Mouse (Mus musculus) gastrocnemius, postnatal 4 days (tissue): Measurements from ENCODE around the gene Gm21970. TPM values are rescaled to one million over a fixed set of nuclear protein-coding genes. Genes with fewer than 3 reads are reported as not detected.

ENCODE experiments used
- DNase-seq, 2 experiments: peaks; one replicate each; pipeline ENCODE4 v3.0.0; 2021 to 2022; ENCODE audit warnings: low spot score in 2 of 2, mixed read lengths in 2 of 2
- total RNA-seq, 2 experiments: library from RNA; stranded (reverse); gene quantifications; 2 replicates each; pipeline ENCODE4 v1.2.3; 2021

Gene Gm21970
- total RNA-seq, 2 experiments from 2014 or later: not detected

- no peak for DNase-seq
Observed at GRCm38 (mm10) chr16:91398944-91399343, 7.4 kb downstream of the Gm21970 start.

DNA sequence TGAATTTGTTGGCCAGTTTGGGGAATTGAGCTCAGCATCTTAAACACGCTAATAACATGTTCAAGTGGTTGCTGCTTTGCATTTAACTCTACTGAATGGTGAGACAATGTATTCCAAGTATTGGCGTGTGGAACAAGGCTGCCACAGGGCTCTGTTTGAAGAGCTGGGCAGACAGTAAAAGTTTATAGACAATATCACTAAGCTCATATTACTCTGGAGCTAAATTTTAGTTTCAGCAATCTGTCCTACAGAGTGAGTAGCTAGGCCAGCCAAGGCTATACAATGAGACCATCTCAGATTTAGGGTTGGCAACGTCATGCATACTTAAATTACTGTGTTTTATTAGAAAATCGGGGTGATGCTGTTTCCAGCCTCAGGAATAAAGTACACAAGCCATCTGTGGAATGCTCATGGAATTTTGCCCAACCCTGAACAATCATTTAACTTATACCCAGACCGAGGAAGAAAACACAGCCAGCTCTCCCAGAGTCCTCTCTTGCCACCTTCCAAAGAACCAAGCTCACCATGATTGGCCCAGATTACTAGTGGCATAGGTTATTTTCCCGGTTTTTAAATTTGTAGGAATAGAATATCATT, 10.1 kb downstream of the Gm21970 start:
- DNase-seq: no peak

DNA sequence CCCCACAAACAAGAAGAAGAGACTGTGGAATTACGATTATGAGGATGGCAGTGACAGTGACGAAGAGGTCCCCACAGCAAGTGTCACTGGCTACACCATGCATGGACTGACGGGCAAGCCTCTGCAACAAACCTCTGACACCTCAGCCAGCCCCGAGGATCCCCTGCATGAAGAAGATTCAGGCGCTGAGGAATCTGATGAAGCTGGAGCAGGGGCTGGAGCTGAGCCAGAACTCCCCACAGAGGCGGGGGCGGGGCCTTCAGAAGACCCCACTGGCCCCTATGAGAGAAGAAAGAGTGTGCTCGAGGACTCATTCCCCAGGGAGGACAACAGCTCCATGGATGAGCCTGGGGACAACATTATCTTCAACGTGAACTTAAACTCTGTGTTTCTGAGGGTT, 12.3 kb downstream of the Gm21970 start:
- no peak for DNase-seq

GRCm38 (mm10) chr16:91404187-91404586, 12.7 kb downstream of the Gm21970 start:
- no peak for DNase-seq

DNA sequence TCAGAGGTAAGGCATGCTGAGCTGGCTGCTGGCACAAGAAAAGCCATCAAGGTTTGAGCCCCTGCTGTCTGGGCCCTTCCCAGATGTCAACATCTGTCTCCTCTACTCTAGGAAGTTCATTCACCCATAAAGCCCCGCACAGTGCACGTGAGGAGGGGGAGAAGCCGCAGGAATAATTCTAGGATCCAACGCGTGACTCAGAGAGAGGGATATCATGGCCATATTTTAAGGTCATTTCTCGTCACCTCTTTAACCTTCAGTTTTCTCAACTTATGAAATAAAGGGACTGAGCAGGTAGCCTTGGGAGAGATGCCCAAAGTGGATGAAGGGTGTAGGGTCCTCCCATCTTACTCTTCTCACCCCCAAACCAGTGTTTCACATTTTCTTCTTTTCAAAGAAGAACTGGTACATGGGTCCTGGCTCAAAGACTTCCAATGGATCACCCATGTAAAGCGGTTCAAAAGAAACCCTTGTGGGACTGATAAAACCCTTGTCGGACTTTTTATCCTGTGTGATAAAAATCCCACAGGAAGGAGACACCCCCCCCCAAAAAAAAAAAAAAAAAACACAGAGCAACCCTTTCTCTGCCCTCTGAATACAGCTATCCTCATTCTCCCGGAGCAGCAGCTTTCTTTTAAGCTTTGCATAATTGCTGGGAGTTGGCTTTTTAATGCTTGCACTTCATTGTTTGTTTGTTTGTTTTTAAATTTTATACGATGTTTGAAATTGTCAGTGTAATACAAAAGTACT, 13.5 kb downstream of the Gm21970 start:
- no peak for DNase-seq

DNA sequence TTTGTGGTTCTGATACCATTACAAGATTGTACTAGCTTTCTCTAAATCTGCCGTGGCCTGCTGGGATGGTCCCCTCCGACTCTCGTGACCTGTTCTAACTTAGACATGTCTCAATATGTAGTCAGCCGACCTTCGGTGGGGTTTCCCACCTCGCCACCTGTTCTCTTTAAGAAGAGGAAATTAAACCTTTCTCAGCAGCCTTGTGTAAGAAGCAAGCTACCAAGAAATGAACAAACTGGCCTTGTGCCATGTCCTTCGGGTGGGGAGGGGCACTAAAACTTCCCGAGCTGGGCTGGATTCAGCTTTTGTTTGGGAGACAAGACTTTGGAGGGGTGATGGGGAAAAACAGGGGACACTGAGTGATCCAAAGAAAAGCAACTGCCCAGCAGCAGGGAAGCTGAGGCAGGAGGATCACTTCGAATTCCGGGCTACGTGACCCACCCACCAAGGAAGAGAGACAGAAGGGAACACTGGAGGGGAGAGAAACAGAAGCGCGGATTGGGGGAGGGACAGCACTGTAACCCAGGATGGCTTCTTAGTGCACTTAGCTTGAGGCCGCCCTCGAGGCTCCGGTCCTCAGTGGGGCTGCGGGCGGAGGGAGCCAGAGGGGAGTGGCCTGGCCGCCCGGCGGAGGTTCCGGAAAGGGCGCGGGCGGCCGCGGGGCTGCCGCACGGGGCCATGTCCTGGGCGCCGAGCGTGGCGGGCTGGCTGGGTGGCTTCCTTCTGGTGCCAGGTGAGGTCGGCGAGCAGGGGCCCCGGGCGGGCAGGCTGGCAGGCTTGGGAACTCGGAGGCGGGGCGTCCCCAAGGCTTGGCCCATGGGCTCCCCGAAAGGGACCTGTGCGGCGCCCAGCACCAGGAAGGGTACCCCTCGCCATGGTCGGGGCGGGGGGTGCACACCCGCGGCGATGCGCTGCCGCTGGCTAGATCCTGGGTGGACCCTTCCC, 14.4 kb downstream of the Gm21970 start, which contains the start of gene Il10rb:
Gene Il10rb (plus strand): TSS at position 525 of the 945 bp plus-strand sequence.
- DNase-seq: peak; percentile 69 to 81

GRCm38 (mm10) chr16:91406585-91407220, 15.2 kb downstream of the Gm21970 start:
- DNase-seq: peak in 1 of 2 experiments; percentile 25

DNA sequence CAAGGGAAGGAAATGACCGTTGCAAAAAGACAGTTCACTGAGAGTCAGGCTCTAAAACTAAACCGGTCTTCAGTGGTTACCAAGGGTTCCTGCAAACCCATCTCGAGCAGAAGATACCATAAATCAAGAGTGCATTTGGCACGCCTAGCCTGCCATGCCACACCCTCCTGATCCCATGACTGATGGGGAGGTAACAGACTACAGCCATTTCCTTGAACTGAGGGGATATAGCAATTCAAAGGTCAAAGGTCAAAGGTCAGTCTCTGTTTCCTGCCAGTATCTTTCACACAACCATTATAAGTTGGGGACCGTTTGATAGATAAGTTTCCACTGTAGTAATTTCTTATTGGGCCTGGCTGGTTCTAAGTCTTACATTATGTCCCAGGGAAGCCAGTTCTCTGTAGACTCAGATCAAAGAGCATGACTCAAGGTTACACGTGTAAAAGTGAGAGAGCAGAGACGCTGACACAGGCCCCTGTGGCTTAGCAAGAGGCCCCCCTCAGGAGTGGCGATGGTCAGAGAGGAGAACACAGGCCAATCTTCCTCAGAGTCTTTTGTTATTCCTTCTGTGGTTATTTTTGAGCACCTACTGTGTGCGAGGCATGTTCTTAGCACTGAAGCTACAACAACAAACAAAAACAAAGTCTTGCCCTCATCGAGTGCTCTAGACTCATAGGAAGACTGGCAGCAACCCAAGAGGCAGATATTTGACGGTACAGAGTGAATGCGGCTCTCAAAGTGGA, 21.8 kb downstream of the Gm21970 start:
- no peak for DNase-seq

- DNase-seq: no peak
Observed at GRCm38 (mm10) chr16:91415391-91416189, 24.1 kb downstream of the Gm21970 start.

- no peak for DNase-seq
Observed at GRCm38 (mm10) chr16:91416357-91416756, 24.8 kb downstream of the Gm21970 start.

GRCm38 (mm10) chr16:91416938-91417337, 25.4 kb downstream of the Gm21970 start:
- DNase-seq: no peak

DNA sequence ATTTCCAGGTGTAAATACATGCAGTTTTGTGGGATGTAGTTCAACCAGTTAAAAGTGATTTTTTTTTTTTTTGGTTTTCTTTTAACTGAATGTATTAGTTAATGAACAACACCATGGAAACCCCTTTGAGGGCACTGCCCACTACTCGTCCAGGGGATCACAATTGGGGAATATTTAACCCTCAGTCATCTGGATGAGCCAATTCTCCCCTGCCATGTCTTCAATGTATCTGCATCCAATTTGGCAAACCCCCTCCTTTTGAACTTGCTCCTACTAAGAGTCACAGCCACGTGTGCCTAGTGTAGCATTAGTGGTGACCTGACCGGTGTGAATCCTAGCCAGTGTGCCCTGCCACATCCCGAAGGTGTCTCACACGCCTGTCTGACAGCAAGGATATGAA, 27.0 kb downstream of the Gm21970 start:
- DNase-seq: no peak

- no peak for DNase-seq
Observed at GRCm38 (mm10) chr16:91425816-91426215, 34.3 kb downstream of the Gm21970 start.

GRCm38 (mm10) chr16:91426586-91426985, 35.1 kb downstream of the Gm21970 start:
- no peak for DNase-seq

DNA sequence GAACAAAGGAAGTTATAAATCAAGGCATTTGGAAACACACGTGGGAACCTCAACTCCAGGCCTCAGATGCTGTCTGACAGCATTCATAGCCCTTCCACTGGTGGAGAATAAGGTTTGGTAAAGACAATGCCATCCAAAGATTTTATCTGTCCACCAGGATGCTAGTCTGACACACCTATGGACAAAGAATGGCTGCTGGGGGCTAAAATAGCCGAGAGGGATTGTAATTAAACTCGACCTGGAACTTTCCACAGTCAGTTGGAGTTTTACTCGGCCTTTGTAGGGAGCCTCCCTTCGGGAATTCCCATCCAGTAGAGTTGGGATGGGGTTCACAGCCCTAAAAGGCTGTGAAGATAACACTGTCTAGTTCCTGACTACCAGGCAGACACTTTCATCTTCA, 35.9 kb downstream of the Gm21970 start:
- no peak for DNase-seq

DNA sequence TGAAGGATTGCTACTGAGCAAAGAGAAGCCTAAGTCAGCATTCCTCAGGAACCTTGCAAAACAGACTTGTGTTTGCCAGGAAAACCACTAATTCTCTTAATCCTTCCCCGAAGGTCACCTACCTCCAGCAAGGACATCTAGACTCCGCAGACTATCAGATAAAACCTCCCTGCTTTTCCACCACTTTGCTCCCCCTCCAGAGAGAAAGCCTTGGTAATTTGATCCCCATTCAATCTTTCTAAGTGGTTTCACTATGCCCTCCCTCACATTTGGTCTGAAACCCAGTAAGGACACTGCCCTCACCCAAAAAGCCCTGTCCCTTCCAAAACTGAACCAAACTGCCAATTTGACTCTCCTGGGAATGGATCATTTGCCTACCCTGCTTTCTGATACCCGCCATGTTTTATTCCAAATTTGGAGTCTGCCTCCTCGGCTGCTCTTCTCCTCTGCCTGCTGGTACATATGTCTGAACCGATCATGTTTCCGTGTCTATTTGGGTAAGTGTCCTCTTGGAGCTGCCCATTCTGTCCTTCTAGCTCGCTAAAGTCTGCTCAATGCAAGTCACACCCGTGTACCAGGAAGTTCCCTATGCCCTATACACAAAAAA, 36.8 kb downstream of the Gm21970 start:
- no peak for DNase-seq

- no peak for DNase-seq
Observed at GRCm38 (mm10) chr16:91432720-91433328, 41.3 kb downstream of the Gm21970 start.

- no peak for DNase-seq
Observed at GRCm38 (mm10) chr16:91433329-91433933, 41.9 kb downstream of the Gm21970 start.
